Mouse (Mus musculus): ENCODE measurements around the gene Lmna.

DNA sequence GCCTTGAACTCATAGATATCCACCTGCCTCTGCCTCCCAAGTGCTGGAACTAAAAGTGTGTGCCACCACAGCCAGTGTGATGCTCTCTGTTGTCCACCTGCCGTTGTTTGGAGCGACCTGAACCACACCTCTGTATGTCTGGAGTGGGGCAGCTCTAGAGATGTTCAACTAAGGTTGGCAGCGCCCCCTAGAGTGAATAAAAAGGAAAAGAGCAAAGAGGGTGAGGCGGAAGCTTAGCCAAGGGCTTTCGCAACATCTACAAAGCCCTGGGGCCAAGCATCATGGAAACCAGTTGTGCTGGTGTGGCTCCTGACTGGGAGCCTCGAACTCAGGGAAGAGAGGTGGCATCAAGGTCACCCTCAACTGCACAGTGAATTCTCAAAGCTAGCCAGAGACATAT, 33.4 kb downstream of the Lmna start:
- peak; percentile 18 for TF ChIP-seq CTCF (IDR thresholded peaks at IDR 0.05; ENCODE audit: low read depth, low read length)
- no peak for TF ChIP-seq POLR2A (IDR thresholded peaks at IDR 0.05; ENCODE audit: extremely low read depth, insufficient read depth, low read length)

All from liver, adult 2 months (tissue).